Mouse (Mus musculus) megakaryocyte, embryonic 14.5 days (primary cell): ENCODE data around the gene Tbc1d8. TPM values are rescaled to one million over a fixed set of nuclear protein-coding genes. Genes with fewer than 3 reads are reported as not detected.

Experiments
- H3K27me3 ChIP-seq: replicated peaks from 2 replicates; pipeline ENCODE3; 2012; ENCODE audit warnings: inconsistent platforms
- H3K36me3 ChIP-seq: replicated peaks from 2 replicates; pipeline ENCODE3; 2012; ENCODE audit warnings: low read length, inconsistent platforms, mixed read lengths
- H3K4me1 ChIP-seq: 2 replicates; pipeline ENCODE4 v1.6.1; 2012; ENCODE audit warnings: inconsistent platforms
- H3K4me3 ChIP-seq: replicated peaks from 2 replicates; pipeline ENCODE3; 2012; ENCODE audit warnings: moderate library complexity, mild to moderate bottlenecking, inconsistent platforms
- H3K9me3 ChIP-seq: 2 replicates; pipeline ENCODE4 v1.6.1; 2012; ENCODE audit warnings: inconsistent platforms
- FLI1 ChIP-seq: IDR thresholded peaks from 2 replicates; pipeline ENCODE4 v1.6.1; 2012; ENCODE audit warnings: low read length, inconsistent platforms, mixed read lengths
- GATA1 ChIP-seq: IDR thresholded peaks from 3 replicates; pipeline ENCODE4 v1.6.1; 2012; ENCODE audit warnings: mixed read lengths, low read length, inconsistent platforms, borderline replicate concordance
- polyA plus RNA-seq: library from polyadenylated mRNA; stranded (reverse); fragments of >175 nt; gene quantifications from 2 replicates; pipeline ENCODE4 v1.2.3, GENCODE M21; 2012; ENCODE audit warnings: low replicate concordance; ENCODE audit not compliant: insufficient read depth

The Tbc1d8 gene
- polyA plus RNA-seq, 1 experiment, result 6.4 TPM

DNA sequence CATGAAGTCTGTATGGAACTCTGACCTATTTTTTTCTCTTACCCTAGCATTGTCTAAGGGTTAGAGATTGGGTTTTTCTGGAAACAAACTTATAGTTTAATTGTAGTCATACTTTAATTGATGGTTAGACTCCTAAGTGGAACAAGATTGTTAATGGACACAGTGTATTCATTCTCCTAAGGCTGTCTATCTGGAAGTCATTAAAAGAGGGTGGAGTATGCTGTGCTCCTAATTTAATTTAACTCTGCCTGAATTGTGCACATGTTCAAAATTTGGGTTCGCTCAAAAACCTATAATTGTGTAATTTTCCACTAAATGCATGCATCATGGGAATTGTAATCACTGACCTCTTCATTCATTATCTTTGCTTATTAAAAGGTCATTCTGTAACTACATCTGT, 113.0 kb downstream of the Tbc1d8 start:
- Histone ChIP-seq H3K4me1 (peaks cover 28% of the 10 kb centered on the region), H3K27me3 (peaks cover 15% of the 10 kb centered on the region)
- TF ChIP-seq GATA1 (no peak), FLI1 (no peak)

DNA sequence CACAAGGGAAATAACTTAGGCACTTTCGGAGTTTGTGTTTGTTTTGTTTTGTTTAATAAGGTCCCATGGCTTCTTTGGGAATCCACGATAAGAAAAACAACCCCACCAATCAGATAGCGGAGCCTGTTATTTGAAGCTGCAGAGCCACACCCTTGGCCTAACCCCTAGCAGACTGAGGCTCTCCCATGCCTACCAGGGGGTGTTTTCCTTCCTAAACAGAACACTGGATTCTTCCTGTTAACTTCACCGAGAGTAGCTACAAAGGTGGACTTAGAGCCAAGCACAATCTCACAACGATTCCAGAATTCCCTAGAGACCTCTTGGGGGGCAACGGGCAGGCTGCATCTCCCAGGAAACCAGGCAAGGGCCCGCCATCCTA, 116.1 kb downstream of the Tbc1d8 start:
- H3K4me1 ChIP-seq, result peaks cover 8% of the 10 kb centered on the region
- no peak overlapping the region for H3K4me3 ChIP-seq
- TF ChIP-seq FLI1, result no peak
- no peak for TF ChIP-seq GATA1
- H3K9me3 ChIP-seq, result peaks cover 7% of the 10 kb centered on the region
- peaks cover 29% of the 10 kb centered on the region for H3K36me3 ChIP-seq
- H3K27me3 ChIP-seq, result peaks cover 25% of the 10 kb centered on the region

More for the DNA sequence above, 113.0 kb downstream of the Tbc1d8 start:
- Histone ChIP-seq H3K4me3 (no peak overlapping the region), H3K36me3 (peaks cover 37% of the 10 kb centered on the region), H3K9me3 (no peaks in the 10 kb centered on the region)

DNA sequence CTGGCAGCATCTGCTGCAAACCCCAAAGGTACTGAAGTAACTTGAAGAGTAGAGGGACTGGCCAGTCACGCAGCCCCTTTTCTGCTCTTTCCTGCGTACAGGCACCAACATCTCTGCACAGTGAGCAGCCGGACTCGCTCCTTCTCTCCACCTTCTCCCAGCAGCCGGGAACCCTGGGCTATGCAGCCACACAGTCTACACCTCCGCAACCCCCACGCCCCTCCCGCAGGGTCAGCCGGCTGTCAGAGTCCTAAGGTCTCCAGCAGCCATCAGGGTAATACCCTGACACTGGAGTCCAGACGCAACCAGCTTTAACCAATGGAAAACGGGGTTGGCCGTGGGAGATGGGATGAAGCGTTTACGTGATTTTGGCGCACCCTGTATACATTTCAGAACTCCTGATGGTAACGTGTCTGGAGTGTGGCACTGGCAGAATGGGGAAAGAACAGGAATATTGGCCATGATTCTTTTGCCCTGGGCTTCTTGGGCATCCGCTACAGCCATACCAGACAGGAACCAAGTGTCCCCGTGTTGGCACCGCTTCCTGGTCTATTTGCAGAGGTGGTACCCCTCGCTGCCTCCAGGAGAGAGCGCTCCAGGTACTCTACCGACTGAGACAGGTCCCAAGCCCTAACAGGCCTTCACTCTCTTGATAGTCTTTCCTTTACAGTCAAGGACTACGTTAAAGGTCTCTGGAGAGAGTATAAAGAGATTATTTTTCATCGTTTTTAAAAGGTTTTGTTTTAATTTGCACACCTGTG, 116.6 kb downstream of the Tbc1d8 start:
- H3K36me3 ChIP-seq, result peaks cover 33% of the 10 kb centered on the region
- H3K9me3 ChIP-seq, result peaks cover 7% of the 10 kb centered on the region
- H3K27me3 ChIP-seq, result peaks cover 27% of the 10 kb centered on the region
- H3K4me3 ChIP-seq, result no peak overlapping the region
- H3K4me1 ChIP-seq, result peaks cover 4% of the 10 kb centered on the region
- TF ChIP-seq FLI1, result no peak
- TF ChIP-seq GATA1, result no peak

DNA sequence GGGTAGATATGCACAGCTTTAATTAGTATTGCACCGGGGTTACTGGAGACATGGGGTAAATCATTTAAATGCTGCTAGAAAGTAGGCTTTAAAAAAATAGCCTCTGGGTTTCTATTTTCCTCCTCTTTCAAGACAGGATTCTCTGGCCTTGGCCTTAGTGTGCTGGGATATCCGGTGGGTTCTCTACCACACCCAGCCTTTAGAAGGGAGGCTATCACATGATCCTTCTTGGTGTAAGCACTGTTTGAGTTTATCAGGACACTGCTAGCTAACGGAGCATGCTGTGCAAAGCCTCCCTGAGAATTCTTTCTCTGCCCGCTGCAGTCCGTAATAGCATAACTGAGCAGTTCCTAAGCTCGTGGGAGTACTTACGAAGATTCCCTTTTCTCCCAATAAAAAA, 129.1 kb downstream of the Tbc1d8 start:
- peaks cover 33% of the 10 kb centered on the region for H3K9me3 ChIP-seq
- H3K4me1 ChIP-seq, result no peaks in the 10 kb centered on the region
- TF ChIP-seq GATA1, result no peak
- TF ChIP-seq FLI1, result no peak
- peaks cover 73% of the 10 kb centered on the region for H3K36me3 ChIP-seq
- H3K4me3 ChIP-seq, result no peak overlapping the region
- H3K27me3 ChIP-seq, result peaks cover 8% of the 10 kb centered on the region

DNA sequence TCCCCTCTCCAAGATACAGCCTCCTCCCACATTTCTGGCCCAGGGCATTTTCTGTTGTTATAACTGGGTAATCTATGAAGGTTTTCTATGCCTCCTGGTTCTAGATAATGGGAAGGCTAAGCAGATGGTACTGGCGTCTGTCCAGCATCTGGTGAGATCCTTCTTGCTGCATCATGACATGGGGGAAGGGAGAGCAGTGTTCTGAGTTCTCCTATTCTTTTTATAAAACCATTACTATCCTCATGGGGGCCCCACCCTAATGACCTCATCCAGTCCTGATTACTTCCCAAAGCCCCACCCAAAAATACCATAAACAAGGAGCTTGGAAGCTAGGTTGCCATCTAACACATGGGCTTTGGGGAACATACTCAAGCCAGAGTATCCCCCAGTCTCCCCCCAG, 129.6 kb downstream of the Tbc1d8 start:
- Histone ChIP-seq H3K27me3 (peaks cover 8% of the 10 kb centered on the region), H3K4me3 (no peak overlapping the region), H3K4me1 (no peaks in the 10 kb centered on the region), H3K36me3 (peaks cover 75% of the 10 kb centered on the region), H3K9me3 (peaks cover 33% of the 10 kb centered on the region)
- no peak for TF ChIP-seq GATA1

DNA sequence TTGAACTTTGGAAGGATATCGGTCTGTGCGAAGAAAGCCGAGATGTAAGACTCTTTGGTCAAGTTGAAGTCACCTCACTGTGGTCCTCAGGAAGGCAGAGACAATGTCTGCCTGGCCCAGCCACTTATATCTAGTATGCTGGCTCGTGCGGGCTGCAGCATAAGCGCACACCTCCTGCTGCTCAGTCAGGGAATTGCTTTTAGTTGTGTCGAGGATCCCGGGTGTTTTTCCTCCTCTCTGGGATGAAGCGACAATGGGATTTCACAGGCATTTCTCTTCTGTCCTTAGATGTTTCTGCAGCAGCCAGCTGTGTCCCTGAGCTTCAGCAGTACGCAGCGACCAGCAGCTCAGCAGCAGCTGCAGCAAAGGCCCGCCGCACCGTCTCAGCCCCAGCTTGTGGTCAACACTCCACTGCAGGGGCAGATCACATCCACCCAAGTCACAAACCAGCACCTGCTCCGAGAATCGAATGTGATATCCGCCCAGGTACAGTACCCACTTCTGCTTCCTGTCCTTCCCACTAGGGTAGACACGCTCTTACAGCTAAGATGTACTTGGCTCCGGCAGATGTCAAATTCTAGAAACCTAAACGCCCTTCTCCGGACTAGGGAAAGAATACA, 133.5 kb downstream of the Tbc1d8 start:
- peaks cover 13% of the 10 kb centered on the region for H3K9me3 ChIP-seq
- H3K36me3 ChIP-seq, result peaks cover 78% of the 10 kb centered on the region
- peaks cover 18% of the 10 kb centered on the region for H3K27me3 ChIP-seq
- TF ChIP-seq GATA1 (no peak), FLI1 (no peak)
- peaks cover 8% of the 10 kb centered on the region; the same call in 1 of the 2 replicates for H3K4me1 ChIP-seq
- no peak overlapping the region for H3K4me3 ChIP-seq

DNA sequence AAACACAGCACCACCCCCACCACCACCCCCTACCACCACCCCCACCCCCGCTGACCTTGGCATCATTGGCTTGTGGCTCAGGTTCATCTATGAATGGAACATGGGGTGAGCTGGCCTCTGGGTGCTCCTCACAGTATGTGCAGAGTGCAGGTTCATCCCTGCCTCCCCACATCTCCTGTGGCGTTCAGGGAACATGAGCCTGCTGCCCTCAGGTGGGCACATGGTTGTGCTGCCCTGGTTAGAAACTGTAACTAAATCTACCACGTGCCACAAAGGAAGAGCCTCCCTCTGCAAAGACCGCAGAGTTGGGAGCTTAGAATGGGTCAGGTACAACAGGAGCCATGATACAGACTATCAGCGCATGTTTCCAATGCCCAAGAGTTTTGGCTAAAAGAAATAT, 135.3 kb downstream of the Tbc1d8 start:
- no peak for TF ChIP-seq GATA1
- no peak for TF ChIP-seq FLI1
- Histone ChIP-seq H3K36me3 (peaks cover 77% of the 10 kb centered on the region), H3K27me3 (peaks cover 26% of the 10 kb centered on the region), H3K4me3 (no peak overlapping the region), H3K4me1 (peaks cover 8% of the 10 kb centered on the region; the same call in 1 of the 2 replicates), H3K9me3 (peaks cover 8% of the 10 kb centered on the region)

DNA sequence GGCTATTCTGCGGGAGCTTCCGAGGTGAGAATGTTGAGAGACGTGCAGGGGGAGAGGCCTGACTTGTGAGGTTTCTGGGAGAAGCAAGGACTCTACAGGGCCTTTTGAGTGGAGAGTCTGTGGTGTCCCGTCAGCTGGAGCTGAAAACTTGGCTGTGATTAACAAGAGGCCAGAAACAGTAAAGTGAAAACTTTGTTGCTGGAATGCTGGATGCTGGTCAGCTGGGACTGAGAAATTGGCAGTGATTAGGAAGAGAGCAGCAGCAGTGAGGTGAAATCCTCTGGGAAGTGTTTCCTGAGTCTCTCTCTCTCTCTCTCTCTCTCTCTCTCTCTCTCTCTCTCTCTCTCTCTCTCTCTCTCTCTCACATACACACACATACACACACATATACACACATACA, 136.7 kb downstream of the Tbc1d8 start:
- H3K9me3 ChIP-seq, result no peaks in the 10 kb centered on the region
- H3K4me3 ChIP-seq, result no peak overlapping the region
- H3K36me3 ChIP-seq, result peaks cover 75% of the 10 kb centered on the region
- peaks cover 8% of the 10 kb centered on the region; the same call in 1 of the 2 replicates for H3K4me1 ChIP-seq
- no peak for TF ChIP-seq GATA1
- TF ChIP-seq FLI1, result no peak
- peaks cover 29% of the 10 kb centered on the region for H3K27me3 ChIP-seq

DNA sequence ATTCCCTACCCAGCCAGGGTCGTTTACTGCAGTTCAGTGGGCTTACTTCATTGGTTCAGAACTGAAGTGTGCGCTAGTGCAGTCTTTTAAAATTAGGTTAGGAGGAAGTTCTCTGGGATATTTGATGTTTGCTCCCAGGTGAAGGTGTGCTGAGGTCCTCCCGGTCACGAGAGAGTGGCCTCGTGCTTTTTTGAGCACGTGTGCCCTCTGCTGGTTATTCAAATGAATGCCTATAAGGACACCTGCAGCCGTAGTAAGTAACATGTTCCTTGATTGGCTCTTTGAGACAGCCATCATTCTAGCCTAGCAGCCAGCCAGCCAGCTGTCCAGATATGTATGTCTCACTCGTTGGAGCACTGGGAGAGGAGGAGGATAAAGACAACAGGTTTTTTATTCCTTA, 137.9 kb downstream of the Tbc1d8 start:
- H3K4me1 ChIP-seq, result peaks cover 8% of the 10 kb centered on the region; the same call in 1 of the 2 replicates
- no peak overlapping the region for H3K4me3 ChIP-seq
- no peaks in the 10 kb centered on the region for H3K9me3 ChIP-seq
- H3K36me3 ChIP-seq, result peaks cover 76% of the 10 kb centered on the region
- H3K27me3 ChIP-seq, result peaks cover 39% of the 10 kb centered on the region
- TF ChIP-seq GATA1 (no peak), FLI1 (no peak)

DNA sequence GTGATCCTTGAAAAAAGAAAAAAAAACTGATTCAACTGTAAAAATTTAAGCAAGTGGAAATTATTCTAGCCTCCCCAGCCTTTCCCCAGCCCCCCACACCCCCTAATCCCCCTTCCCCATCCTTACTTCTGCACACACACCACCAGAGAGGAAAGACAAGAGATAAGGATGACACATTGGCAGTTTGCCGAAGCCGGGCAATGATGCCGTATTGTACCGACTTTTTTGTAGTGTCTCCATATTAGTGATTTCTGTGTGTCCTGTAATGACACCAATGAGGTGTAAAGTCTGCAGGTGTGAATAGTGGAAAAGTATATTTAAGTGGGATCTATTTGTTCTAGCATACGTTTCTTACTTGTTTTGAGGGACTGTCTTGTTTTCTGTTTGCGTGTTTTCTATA, 138.4 kb downstream of the Tbc1d8 start:
- Histone ChIP-seq H3K36me3 (peaks cover 76% of the 10 kb centered on the region), H3K4me1 (peaks cover 8% of the 10 kb centered on the region; the same call in 1 of the 2 replicates), H3K9me3 (no peaks in the 10 kb centered on the region), H3K27me3 (peaks cover 43% of the 10 kb centered on the region), H3K4me3 (no peak overlapping the region)
- no peak for TF ChIP-seq FLI1
- TF ChIP-seq GATA1, result no peak

DNA sequence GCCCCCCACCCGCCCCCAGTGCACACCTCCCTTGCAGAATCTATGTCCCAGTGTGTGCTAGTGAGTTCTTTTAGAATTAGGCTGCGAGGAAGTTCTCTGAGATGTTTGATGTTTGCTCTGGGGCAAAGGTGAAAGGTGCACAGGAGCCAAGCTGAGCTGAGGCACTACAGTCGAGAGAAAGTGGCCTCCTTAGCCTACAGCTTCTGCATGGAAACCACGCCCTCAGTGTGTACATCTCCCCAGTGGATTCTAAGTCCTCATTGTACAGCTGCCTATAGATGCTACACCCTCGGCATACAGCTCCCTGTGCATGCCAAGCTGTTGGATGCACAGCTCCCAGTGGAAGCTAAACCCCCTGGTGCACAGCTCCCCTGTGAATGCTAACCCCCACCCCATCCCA, 139.1 kb downstream of the Tbc1d8 start:
- TF ChIP-seq FLI1 (no peak), GATA1 (no peak)
- Histone ChIP-seq H3K27me3 (peaks cover 45% of the 10 kb centered on the region), H3K4me3 (no peak overlapping the region)

More for the DNA sequence above, 139.1 kb downstream of the Tbc1d8 start:
- H3K9me3 ChIP-seq, result no peaks in the 10 kb centered on the region
- H3K4me1 ChIP-seq, result peaks cover 8% of the 10 kb centered on the region; the same call in 1 of the 2 replicates
- peaks cover 76% of the 10 kb centered on the region for H3K36me3 ChIP-seq
